Mouse (Mus musculus) spleen, postnatal 0 days (tissue): ENCODE measurements around the gene 2610301B20Rik. TPM values are rescaled to one million over a fixed set of nuclear protein-coding genes. Genes with fewer than 3 reads are reported as not detected.

Experiments used
- polyA plus RNA-seq: library from polyadenylated mRNA; unstranded; fragments of >200 nt; fragmentation: Nextera tagmentation; extraction: Ambion mirVana; gene quantifications from 2 replicates; pipeline ENCODE4 v1.2.1, GENCODE M21; 2015

Gene 2610301B20Rik
- polyA plus RNA-seq, result 13.8 and 16.8 TPM in 2 replicates

DNA sequence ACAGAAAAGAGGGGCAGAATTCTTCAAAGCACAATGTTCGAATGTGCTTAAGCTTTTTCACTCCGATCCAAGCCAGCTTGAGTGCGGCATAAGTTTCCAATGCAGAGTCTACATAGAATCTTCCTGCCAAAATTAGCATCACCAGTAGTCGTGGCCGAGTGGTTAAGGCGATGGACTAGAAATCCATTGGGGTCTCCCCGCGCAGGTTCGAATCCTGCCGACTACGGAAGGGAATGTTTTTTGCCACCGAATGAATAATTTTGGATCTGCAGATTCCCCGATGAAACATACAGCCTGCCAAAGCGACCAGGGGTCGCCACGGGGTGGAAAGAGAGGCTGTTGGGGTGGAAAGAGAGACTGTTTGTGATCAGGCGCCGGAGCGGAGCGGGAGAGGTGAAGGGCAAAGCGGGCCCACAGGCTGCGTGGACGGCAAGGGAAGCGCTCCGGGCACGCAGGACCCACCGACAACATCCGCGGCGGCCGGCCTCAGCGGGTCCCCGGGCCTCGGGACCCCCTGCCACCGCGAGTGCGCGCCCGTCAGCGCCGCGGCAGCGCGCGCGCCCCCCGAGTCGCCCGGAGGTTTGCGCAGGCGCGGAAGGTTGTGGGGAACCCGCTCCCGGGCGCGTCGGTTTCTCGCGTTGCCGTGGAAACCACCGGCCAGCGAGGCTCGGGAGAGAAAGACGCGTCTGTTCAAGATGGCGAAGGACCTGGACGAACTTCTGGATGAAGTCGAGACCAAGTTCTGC lies at the start of gene 2610301B20Rik:
TSS of gene 2610301B20Rik (plus strand) at position 579 of the 746 bp plus-strand sequence.

